Mouse (Mus musculus): ENCODE results near the gene Gm10553. TPM values are rescaled to one million over a fixed set of nuclear protein-coding genes. Genes with fewer than 3 reads are reported as not detected.
"Not testable (repeated sequence)": the region's sequence is repeated elsewhere in the genome, so short reads cannot be mapped to it uniquely, and the experiment has no call there.

The Gm10553 gene
- polyA plus RNA-seq, 1 experiment: not detected

DNA sequence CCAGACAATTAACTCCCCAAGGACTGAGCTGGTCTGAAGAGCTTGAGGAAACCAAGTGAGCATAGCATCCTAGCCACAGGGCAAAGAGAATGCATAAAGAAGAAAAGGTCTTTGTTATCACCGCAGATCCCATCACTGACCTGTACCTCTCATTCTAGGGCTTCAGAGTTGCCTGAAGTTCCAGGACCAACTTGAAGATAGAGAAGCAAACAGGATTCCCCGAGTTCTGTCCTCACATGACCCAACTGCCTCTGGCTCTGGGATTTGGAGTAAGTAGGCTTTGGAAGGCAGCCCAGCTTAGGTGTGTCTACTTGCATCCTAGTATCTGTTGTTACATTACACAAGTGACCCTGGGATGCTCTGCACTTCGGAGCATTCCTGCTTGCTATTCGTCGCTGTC lies 12.9 kb downstream of the Gm10553 start:
- not testable (repeated sequence) for H3K4me3 ChIP-seq (ENCODE audit: insufficient read depth, low read depth, low read length); H3K4me1 ChIP-seq (ENCODE audit: control insufficient read depth, insufficient read depth, low read length); H3K27ac ChIP-seq (ENCODE audit: insufficient read depth, low read depth, low read length)
- WGBS: 69% methylated on average over 2 of the region's 5 CpGs

- 82% methylated on average over 3 of the region's 3 CpGs for WGBS
- not testable (repeated sequence) for H3K27ac ChIP-seq (ENCODE audit: insufficient read depth, low read depth, low read length)
Measured at GRCm38 (mm10) chr1:85114078-85114477, 14.1 kb downstream of the Gm10553 start.

DNA sequence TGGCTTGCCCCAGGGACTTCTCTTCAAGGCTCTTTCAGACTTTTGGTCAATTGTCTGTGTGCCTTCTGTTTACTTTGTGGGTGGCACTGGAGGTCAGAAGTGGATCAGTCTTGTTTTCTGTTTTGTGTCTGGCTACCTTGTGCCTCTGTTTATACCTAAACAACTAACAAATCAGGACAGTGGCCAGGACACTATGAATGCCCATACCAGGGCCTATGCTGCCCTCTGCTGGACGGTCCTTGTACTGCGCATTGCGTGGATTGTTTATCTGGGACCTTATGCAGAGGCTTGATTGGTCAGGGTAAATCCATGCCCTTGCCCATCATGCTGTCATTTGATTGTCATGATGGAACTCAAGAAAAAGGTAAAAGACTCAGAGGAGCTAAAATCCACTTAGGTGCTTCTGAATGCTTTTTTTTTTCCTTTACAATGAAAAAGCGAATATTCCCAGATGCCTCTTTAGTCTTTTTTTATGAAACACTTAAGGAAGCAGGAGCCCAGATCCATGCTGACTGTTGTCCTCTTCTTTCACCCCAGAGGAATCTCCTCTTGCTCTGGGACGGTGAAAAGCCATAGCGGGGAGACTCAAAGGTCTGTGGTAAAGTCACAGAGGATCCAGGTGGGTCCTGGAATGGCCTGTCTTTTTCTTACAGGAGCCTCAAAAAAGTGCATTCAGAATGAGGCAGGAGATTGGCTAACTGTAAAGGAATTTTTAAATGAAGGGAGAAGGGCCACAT lies 14.9 kb downstream of the Gm10553 start:
- H3K4me1 ChIP-seq (ENCODE audit: control insufficient read depth, insufficient read depth, low read length): not testable (repeated sequence)

More at GRCm38 (mm10) chr1:85114078-85114477, 14.1 kb downstream of the Gm10553 start:
- not testable (repeated sequence) for H3K4me3 ChIP-seq (ENCODE audit: insufficient read depth, low read depth, low read length); H3K4me1 ChIP-seq (ENCODE audit: control insufficient read depth, insufficient read depth, low read length)

GRCm38 (mm10) chr1:85117537-85117936 lies 17.6 kb downstream of the Gm10553 start:
- H3K27ac ChIP-seq (ENCODE audit: insufficient read depth, low read depth, low read length); H3K4me3 ChIP-seq (ENCODE audit: insufficient read depth, low read depth, low read length); H3K4me1 ChIP-seq (ENCODE audit: control insufficient read depth, insufficient read depth, low read length): not testable (repeated sequence)
- WGBS: 69% methylated on average over 5 of the region's 6 CpGs

More for the DNA sequence above, 14.9 kb downstream of the Gm10553 start:
- WGBS: 54% methylated on average over 6 of the region's 6 CpGs
- H3K27ac ChIP-seq (ENCODE audit: insufficient read depth, low read depth, low read length); H3K4me3 ChIP-seq (ENCODE audit: insufficient read depth, low read depth, low read length): not testable (repeated sequence)

GRCm38 (mm10) chr1:85118341-85118740 lies 18.4 kb downstream of the Gm10553 start:
- 82% methylated on average over 6 of the region's 6 CpGs for WGBS

GRCm38 (mm10) chr1:85121841-85122240 lies 21.9 kb downstream of the Gm10553 start:
- not testable (repeated sequence) for H3K4me1 ChIP-seq (ENCODE audit: control insufficient read depth, insufficient read depth, low read length); H3K27ac ChIP-seq (ENCODE audit: insufficient read depth, low read depth, low read length); H3K4me3 ChIP-seq (ENCODE audit: insufficient read depth, low read depth, low read length)
- 84% methylated on average over 4 of the region's 4 CpGs for WGBS

More at GRCm38 (mm10) chr1:85118341-85118740, 18.4 kb downstream of the Gm10553 start:
- H3K27ac ChIP-seq (ENCODE audit: insufficient read depth, low read depth, low read length); H3K4me1 ChIP-seq (ENCODE audit: control insufficient read depth, insufficient read depth, low read length); H3K4me3 ChIP-seq (ENCODE audit: insufficient read depth, low read depth, low read length): not testable (repeated sequence)

DNA sequence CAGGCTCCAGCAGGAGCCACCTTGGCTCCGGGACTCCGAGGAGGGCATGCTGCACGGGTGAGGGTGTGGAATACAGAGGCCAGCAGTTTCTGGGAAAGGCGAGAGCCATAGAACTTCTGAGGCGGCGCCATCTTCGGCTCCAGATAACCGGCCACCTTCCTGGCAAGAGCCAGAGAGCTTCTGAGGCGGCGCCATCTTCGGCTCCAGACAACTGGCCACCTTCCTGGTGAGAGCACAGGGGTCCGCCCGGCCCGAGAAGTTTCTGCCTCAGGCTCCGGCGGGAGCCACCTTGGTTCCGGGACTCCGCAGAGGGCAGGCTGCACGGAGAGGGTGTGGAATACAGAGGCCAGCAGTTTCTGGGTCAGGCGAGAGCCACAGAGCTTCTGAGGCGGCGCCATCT lies 33.7 kb downstream of the Gm10553 start:
- WGBS: 91% methylated on average over 22 of the region's 22 CpGs
- not testable (repeated sequence) for H3K4me3 ChIP-seq (ENCODE audit: insufficient read depth, low read depth, low read length); H3K27ac ChIP-seq (ENCODE audit: insufficient read depth, low read depth, low read length); H3K4me1 ChIP-seq (ENCODE audit: control insufficient read depth, insufficient read depth, low read length)

Other genes with a start within 250 kb of the Gm10553 start
- gene Slc16a14, start 165.0 kb upstream of the Gm10553 start, polyA plus RNA-seq (2012; ENCODE audit: insufficient read depth, insufficient read length, low replicate concordance, missing spikeins): not detected in 2 replicates
- gene A530032D15Rik, start 9.7 kb downstream of the Gm10553 start, polyA plus RNA-seq (2012; ENCODE audit: insufficient read depth, insufficient read length, low replicate concordance, missing spikeins): not detected in 2 replicates
- not detected in 2 replicates for gene C130026I21Rik, start 170.4 kb downstream of the Gm10553 start, polyA plus RNA-seq (2012; ENCODE audit: insufficient read depth, insufficient read length, low replicate concordance, missing spikeins)